Mouse (Mus musculus): ENCODE data around the gene Kif26a. TPM values are rescaled to one million over a fixed set of nuclear protein-coding genes. Genes with fewer than 3 reads are reported as not detected.

Gene Kif26a
- polyA plus RNA-seq, 1 experiment from 2014 or later: 4.4 TPM

DNA sequence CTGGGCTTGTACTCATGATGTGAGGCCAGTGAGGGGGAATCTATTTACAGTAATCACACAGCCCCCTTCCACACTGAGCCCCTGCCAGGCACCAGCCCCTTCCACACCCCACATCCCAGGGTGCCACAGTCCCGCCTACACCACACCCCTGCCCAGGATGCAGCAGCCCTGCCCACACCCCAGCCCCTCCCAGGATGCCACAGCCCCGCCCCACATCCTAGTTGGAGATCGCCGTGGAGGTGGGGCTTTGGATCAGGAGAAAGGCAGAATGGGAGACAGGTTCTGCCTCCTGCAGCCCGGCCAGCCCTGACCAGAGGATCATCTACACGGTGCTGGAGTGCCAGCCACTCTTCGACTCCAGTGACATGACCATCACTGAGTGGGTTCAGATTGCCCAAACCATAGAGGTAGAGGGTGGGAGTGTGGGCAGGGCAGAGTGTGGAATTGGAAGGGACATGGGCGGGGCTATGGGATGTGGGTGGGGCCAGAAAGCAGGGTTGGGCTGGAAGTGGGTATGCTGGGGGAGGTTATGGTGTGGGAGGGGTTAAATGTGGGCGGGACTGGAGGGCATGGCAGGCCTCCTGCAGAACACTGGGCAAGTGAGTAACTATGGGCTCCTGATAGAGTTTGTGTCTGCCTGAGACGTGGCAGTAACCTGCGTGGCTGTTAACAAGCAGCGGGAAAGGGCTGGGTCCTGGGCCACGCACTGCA is 33.2 kb upstream of the Kif26a start:
- Histone ChIP-seq H3K4me1 (peaks cover 19% of the 10 kb centered on the region), H3K27me3 (ENCODE audit: poor library complexity, severe bottlenecking) (peaks cover 27% of the 10 kb centered on the region), H3K4me3 (no peak overlapping the region), H3K9me3 (no peaks in the 10 kb centered on the region), H3K36me3 (replicated peaks) (no peaks in the 10 kb centered on the region), H3K27ac (no peak overlapping the region)
- DNase-seq (ENCODE audit: extremely low spot score, low spot score): no peak
- WGBS: 19% methylated on average over 13 of the region's 13 CpGs

DNA sequence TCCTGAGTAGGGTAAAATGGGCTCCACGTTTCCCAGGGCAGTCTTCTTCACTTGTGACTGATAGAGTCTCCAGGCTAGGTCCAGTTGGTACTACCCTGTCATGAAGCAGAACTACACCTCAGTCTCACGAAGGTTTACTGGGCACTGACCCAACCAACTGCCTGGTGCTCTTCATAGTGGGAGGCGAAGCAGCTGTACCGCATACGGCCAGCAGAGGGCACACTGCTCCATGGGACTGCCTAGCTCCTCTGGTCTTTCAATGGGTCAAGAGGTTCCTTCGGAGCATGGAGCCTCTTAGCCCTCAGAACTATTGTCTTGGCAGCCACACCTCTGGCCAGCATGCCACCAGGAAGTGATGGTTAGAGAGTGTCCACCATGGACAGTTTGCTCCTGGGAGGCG is 32.3 kb upstream of the Kif26a start:
- Histone ChIP-seq H3K4me3 (no peak overlapping the region), H3K27me3 (ENCODE audit: poor library complexity, severe bottlenecking) (peaks cover 18% of the 10 kb centered on the region), H3K36me3 (replicated peaks) (no peaks in the 10 kb centered on the region), H3K9me3 (no peaks in the 10 kb centered on the region), H3K4me1 (peaks cover 25% of the 10 kb centered on the region), H3K27ac (peak overlapping the region; percentile 70)
- DNase-seq (ENCODE audit: extremely low spot score, low spot score): peak; percentile 89
- WGBS: 10% methylated on average over 7 of the region's 7 CpGs

DNA sequence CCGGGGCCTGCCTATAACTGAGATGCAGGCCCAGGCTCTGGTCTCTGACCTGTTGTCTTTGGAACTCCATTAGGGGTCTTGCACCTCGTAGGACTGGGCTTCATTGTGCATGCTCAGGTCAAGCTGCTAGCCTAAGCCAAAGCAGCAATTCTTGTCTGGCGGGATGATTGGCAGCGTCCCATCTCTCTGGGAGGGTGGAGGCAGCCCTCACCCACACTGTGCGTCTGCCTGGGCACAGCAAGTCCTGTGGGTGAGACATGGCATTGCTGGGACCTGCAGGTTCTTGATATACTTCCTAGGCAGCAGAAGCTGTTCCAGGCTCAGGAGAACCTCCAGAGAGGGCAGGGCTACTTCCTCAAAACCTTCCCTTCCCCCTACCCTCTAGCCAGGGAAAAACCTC is 29.0 kb upstream of the Kif26a start:
- no peak for DNase-seq (ENCODE audit: extremely low spot score, low spot score)
- no peak overlapping the region; the same call in 1 of the 2 replicates for H3K27ac ChIP-seq
- no peaks in the 10 kb centered on the region for H3K9me3 ChIP-seq
- H3K4me3 ChIP-seq: no peak overlapping the region
- peaks cover 11% of the 10 kb centered on the region for H3K27me3 ChIP-seq (ENCODE audit: poor library complexity, severe bottlenecking)
- peaks cover 36% of the 10 kb centered on the region for H3K4me1 ChIP-seq
- 86% methylated on average over 5 of the region's 5 CpGs for WGBS
- H3K36me3 ChIP-seq (replicated peaks): no peaks in the 10 kb centered on the region

DNA sequence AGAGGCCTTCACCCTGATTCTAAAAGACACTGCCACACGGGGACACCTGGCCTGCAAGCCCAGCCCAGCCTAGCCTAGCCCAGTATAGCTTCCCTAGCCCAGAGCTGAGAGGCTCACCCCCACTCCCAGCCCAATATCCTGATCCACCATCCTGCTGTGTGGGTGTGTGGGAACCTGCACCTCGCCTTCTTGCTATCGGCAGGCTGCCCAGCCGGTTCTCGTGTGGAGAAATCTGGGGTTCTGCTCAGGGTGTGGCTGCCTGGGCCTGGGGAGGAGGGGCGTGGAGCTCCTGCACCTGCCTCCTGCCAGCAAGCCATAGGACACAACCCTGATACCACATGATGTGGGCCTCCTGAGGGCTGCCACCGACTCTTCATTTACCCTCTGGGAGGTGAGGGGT is 28.4 kb upstream of the Kif26a start:
- DNase-seq (ENCODE audit: extremely low spot score, low spot score): no peak
- Histone ChIP-seq H3K27ac (no peak overlapping the region), H3K4me3 (no peak overlapping the region), H3K27me3 (ENCODE audit: poor library complexity, severe bottlenecking) (peaks cover 11% of the 10 kb centered on the region), H3K9me3 (no peaks in the 10 kb centered on the region), H3K36me3 (replicated peaks) (no peaks in the 10 kb centered on the region), H3K4me1 (peaks cover 35% of the 10 kb centered on the region)
- WGBS: 82% methylated on average over 7 of the region's 7 CpGs

DNA sequence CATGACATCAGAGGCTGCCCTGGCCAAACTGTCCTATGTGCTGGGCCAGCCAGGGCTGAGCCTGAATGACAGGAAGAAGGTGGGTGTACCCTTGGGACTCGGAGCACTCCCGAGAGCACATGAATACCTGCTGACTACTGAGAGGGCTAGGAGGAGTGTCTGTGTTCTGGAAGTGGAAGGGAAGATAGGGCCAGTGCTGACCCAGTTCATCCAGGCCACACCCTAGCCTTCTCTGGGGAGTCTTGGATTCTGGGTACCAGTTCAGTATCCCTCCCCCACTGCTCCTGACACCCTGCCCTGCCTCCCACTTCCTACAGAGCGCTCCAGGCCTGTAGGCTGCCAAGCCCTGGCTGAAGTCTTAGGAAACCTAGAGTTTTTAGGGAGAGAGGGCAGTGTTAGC is 24.8 kb upstream of the Kif26a start:
- H3K27ac ChIP-seq: no peak overlapping the region
- WGBS: 93% methylated on average over 3 of the region's 3 CpGs
- H3K27me3 ChIP-seq (ENCODE audit: poor library complexity, severe bottlenecking): peaks cover 5% of the 10 kb centered on the region; the same call in 1 of the 2 replicates
- peaks cover 29% of the 10 kb centered on the region for H3K4me1 ChIP-seq
- H3K9me3 ChIP-seq: no peaks in the 10 kb centered on the region
- H3K36me3 ChIP-seq (replicated peaks): no peaks in the 10 kb centered on the region
- DNase-seq (ENCODE audit: extremely low spot score, low spot score): no peak
- no peak overlapping the region for H3K4me3 ChIP-seq

DNA sequence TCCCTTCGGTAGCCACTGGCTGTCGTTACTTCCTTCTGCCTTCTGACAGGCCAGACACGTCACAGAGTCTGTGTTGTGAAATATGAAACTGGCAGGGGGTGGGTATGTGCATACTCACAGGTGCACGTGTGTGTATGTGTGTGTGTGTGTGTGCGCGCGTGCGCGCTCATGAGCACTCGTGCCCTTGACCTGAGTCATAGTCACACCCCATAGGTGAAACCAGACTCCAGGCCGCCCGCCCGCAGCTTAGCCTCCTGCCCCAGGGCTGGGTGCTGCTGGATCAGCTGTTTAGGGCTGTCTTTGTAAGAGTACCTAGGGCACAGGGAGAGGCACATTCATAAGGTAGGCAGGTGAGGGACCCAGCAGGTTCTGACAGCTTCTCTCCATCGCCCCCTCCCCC is 20.1 kb upstream of the Kif26a start:
- peaks cover 48% of the 10 kb centered on the region for H3K27me3 ChIP-seq (ENCODE audit: poor library complexity, severe bottlenecking)
- WGBS: 84% methylated on average over 14 of the region's 14 CpGs
- no peaks in the 10 kb centered on the region for H3K36me3 ChIP-seq (replicated peaks)
- peaks cover 39% of the 10 kb centered on the region for H3K4me1 ChIP-seq
- no peaks in the 10 kb centered on the region for H3K9me3 ChIP-seq
- DNase-seq (ENCODE audit: extremely low spot score, low spot score): no peak
- no peak overlapping the region for H3K4me3 ChIP-seq
- no peak overlapping the region for H3K27ac ChIP-seq

DNA sequence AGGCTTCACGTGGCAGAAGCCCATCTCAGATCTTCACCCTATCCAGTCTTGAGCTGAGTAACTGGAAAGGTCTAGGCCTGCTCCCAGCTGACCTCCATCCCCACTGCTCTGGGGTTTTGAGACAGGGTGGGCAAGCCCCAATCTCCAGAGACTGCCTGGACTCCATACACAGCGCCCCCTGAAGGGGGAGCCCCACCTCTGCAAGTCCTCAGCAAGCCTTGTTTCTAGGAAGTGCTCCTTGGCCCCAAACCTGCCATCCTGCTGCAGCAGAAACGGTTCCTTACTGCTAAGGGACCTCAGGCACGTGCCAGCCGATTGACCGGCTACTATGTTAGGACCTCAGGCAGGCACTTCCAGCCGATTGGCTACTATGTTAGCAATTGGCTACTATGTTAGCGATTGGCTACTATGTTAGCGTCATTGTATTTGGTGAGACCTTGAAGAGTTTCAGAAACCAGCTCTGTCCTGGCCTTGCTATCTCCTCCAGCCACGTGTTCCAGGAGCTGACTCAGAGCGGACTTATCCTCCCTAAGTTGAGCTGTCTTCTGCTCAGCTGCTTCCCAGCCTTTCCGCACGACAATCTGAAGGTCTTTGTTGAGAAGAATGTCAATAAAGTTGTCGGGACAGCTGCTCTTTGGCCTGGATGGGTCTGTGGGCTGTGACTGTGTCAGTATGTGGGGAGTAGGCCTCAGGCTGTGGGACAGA is 18.9 kb upstream of the Kif26a start:
- H3K9me3 ChIP-seq: no peaks in the 10 kb centered on the region
- DNase-seq (ENCODE audit: extremely low spot score, low spot score): no peak
- peaks cover 44% of the 10 kb centered on the region for H3K4me1 ChIP-seq
- H3K27me3 ChIP-seq (ENCODE audit: poor library complexity, severe bottlenecking): peaks cover 60% of the 10 kb centered on the region
- H3K4me3 ChIP-seq: no peak overlapping the region
- H3K36me3 ChIP-seq (replicated peaks): no peaks in the 10 kb centered on the region
- H3K27ac ChIP-seq: no peak overlapping the region
- WGBS: 67% methylated on average over 14 of the region's 14 CpGs

DNA sequence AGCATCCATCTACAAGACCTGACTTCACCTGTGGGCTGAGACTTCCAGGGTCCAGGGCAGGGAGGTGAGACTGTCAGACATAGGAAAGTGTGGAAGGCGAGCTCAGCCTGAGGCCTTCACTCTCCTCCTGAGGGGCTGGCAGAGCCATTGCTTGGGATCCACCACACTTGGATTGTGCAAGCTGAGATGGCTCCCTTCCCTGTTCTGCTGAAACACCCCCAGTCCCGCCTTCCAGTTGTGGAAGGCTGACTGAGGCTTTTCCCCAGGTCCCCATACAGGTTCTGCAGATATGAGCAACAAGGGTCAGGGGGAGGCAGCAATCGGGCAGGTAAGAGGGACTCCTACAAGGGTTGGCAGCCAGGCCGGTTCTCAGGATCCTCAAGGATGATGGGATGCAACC is 17.5 kb upstream of the Kif26a start:
- Histone ChIP-seq H3K27ac (no peak overlapping the region), H3K9me3 (no peaks in the 10 kb centered on the region), H3K36me3 (replicated peaks) (no peaks in the 10 kb centered on the region), H3K27me3 (ENCODE audit: poor library complexity, severe bottlenecking) (peaks cover 75% of the 10 kb centered on the region), H3K4me1 (peaks cover 44% of the 10 kb centered on the region), H3K4me3 (no peak overlapping the region)
- no peak for DNase-seq (ENCODE audit: extremely low spot score, low spot score)
- whole genome bisulfite sequencing: 86% methylated on average over 4 of the region's 4 CpGs

DNA sequence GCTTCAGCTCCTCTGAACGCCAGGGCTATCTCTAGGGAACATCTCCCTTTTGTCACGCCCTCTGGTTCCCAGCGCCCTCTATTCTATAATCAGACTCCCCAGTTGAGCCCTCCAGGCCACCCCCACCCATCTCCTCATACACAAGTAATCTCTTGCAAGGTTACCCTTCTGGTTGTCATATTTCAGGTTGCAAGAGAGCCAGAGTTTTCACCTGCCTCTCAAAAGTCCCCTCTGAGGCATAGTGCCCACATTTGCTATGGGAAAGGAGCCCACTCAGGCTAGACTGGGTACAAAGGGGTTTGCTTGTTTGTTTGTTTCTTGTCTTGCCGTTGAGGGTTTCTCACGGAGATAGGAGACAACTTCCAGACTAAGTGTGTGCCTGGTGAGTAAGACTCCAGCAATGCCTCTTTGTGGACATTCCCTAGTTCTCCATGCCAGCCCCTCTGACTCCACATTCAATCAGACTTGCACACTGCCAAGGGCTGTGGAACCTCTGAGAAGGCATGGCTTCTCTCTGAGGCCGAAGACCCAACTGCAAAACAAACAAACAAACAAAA is 16.6 kb upstream of the Kif26a start:
- Histone ChIP-seq H3K4me1 (peaks cover 42% of the 10 kb centered on the region), H3K9me3 (no peaks in the 10 kb centered on the region), H3K27me3 (ENCODE audit: poor library complexity, severe bottlenecking) (peaks cover 83% of the 10 kb centered on the region), H3K36me3 (replicated peaks) (no peaks in the 10 kb centered on the region), H3K27ac (no peak overlapping the region), H3K4me3 (0 out of 2 replicates have a peak overlapping the region, but pooled peaks have one; percentile 74)
- 61% methylated on average over 6 of the region's 6 CpGs for WGBS
- DNase-seq (ENCODE audit: extremely low spot score, low spot score): no peak

DNA sequence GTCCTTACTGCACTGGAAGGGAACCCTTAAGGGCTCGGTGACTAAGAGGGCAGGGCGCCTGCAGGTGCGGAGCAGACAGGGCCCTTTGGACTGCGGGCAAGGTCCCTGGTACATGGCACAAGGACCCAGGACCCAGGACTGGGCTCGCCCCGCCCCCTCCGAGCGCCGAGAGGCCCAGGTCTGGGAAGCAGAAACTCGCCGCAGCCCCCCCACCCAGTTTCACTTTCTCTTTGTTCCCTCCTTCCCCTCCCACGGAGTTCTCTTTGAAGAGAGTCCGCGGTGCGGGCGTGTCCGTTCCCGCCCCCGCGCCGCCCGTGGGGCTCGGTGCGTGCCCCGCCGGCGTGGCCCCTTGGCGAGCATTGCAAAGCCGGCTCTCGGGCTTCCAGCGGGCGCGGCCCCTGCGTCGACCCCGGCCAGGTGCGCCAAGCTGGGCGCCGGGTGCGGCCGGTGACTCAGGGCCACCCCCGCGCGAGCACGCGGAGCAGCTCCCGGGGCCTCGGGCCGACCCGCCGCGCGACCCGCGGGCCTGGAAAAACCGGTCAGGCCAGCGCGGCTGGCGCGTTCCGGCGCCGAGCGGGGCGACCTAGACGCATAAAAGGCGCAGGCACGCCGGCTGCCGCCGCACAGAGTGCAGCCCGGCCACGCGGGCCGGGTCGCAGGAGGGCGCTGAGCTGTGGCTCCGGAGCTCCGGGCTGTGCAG is 15.7 kb upstream of the Kif26a start:
- peak; percentile 45 for DNase-seq (ENCODE audit: extremely low spot score, low spot score)
- peaks cover 38% of the 10 kb centered on the region for H3K4me1 ChIP-seq
- H3K27me3 ChIP-seq (ENCODE audit: poor library complexity, severe bottlenecking): peaks cover 92% of the 10 kb centered on the region
- H3K9me3 ChIP-seq: no peaks in the 10 kb centered on the region
- H3K4me3 ChIP-seq: peak overlapping the region; percentile 74
- peak overlapping the region; percentile 91 for H3K27ac ChIP-seq
- WGBS: under 1% methylated on average over 79 of the region's 79 CpGs
- H3K36me3 ChIP-seq (replicated peaks): no peaks in the 10 kb centered on the region

DNA sequence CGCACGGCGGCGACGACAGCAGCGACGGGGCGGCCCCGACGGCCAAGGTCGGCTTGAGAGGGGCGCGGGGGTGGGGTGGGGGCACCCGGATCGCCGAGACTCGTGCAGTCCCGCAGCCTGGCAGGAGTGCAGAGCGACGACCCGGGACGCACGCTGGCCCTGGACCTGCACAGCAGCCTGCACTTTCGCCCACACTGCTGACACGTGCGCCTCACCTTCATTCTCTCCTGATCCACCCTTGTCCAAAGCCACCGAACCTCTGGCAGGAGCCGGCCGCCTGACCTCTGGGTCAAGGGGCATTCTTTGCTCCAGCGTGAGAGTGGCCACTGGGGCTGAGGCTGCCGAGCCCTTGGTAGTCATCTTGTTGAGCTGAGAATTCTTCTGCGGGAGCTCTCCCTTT is 15.1 kb upstream of the Kif26a start:
- peaks cover 96% of the 10 kb centered on the region for H3K27me3 ChIP-seq (ENCODE audit: poor library complexity, severe bottlenecking)
- 13% methylated on average over 32 of the region's 32 CpGs for WGBS
- H3K36me3 ChIP-seq (replicated peaks): no peaks in the 10 kb centered on the region
- H3K9me3 ChIP-seq: no peaks in the 10 kb centered on the region
- H3K4me1 ChIP-seq: peaks cover 34% of the 10 kb centered on the region
- DNase-seq (ENCODE audit: extremely low spot score, low spot score): no peak
- H3K27ac ChIP-seq: peak overlapping the region; percentile 91
- peak overlapping the region; percentile 74 for H3K4me3 ChIP-seq

DNA sequence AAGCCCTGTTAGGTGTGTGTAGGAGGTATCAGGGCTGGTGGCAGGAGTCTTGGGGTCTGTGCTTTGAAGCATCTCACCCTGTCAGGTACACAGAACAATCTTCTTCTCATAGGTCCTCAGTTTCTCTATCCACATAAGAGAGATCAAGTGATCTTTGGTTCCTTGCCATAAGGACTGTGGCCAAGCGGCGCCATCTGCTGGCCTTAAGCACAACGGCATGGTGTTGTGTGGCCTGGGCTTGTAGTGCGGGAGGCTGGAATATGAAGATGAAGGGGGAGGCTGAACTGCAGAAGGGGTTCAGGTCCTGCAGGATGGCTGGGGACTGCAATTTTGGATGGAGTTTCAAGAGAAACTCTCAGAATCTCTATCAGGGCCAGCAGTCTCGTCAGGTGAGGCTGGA is 5.8 kb upstream of the Kif26a start:
- peak; percentile 69 for DNase-seq (ENCODE audit: extremely low spot score, low spot score)
- Histone ChIP-seq H3K4me3 (no peak overlapping the region), H3K4me1 (peaks cover 37% of the 10 kb centered on the region), H3K27me3 (ENCODE audit: poor library complexity, severe bottlenecking) (peaks cover 57% of the 10 kb centered on the region), H3K9me3 (no peaks in the 10 kb centered on the region), H3K27ac (no peak overlapping the region), H3K36me3 (replicated peaks) (no peaks in the 10 kb centered on the region)
- 5% methylated on average over 5 of the region's 5 CpGs for WGBS

DNA sequence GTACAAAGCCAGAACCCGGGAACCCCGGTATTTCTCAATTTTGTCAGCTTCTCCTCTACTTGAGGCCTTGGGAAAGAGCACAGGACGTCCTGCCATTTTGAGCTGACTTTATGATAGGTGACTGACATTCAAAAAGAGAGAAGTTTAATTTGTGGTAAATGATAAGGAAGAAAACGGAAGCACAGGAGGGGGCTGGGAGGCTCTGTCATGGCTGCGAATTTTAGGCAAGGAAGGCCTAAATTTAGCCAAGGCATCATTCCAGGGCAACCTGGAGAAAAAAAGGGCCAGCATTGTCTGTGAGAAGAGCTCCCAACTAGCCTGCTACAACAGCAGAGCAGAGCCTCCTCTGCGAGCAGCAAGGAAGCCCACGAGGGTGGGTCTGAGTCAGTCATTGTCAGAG is 5.3 kb upstream of the Kif26a start:
- H3K4me3 ChIP-seq: no peak overlapping the region
- no peak overlapping the region for H3K27ac ChIP-seq
- no peak for DNase-seq (ENCODE audit: extremely low spot score, low spot score)
- 58% methylated on average over 7 of the region's 7 CpGs for WGBS
- no peaks in the 10 kb centered on the region for H3K9me3 ChIP-seq
- peaks cover 52% of the 10 kb centered on the region for H3K27me3 ChIP-seq (ENCODE audit: poor library complexity, severe bottlenecking)
- no peaks in the 10 kb centered on the region for H3K36me3 ChIP-seq (replicated peaks)
- H3K4me1 ChIP-seq: peaks cover 43% of the 10 kb centered on the region
